Mouse (Mus musculus): ENCODE data around the gene Gldn.

The Gldn gene

DNA sequence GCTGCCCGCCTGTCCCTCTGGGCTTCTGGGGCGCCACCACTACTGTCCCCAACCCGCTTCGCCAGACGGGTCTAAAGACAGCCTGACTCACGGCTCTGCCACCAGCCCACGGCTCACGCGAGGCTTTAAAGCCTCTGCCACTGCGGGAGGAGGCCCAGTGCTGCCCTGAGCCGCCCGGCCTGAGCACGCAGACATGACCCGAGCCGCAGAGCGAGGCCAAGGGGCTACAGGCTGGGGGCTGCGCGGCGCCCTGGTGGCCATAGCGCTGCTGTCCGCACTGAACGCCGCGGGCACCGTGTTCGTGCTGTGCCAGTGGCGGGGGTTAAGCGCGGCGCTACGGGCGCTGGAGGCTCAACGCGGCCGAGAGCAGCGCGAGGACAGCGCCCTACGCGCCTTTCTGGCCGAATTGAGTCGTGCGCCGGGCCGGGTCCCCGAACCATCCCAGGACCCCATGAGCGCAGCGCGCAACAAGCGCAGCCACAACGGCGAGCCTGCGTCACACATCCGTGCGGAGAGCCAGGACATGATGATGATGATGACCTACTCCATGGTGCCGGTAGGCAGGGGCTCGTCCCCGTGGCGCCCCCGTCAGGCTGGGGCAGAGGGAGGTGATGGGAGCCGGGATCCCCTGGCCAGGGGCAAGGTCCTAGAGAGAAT lies at the start of gene Gldn:
TSS of gene Gldn (plus strand) at position 156 of the 657 bp plus-strand sequence.
- DNase-seq (ENCODE audit: low spot score) = no peak

- no peak for DNase-seq (ENCODE audit: low spot score)
Measured at GRCm38 (mm10) chr9:54244869-54245665, 41.2 kb upstream of the Gldn start.

DNA sequence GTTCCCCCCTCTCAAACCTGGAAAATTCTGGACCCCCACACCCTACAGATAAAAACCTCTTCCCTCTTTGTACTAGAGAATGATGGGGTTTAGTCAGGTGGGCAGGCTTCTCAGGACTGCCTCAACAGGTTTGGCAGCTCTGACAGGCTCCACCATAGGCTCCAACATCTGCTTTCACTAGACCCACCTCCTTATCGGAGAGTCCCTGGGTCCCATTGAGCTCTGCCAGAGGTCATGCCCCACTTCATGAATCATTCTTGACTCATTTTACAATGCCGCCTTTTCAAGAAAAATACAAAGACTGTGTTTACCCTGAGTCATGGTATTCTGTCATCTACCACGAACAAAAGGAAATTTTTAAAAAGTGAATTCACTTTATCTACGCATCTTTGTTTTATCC lies 21.5 kb upstream of the Gldn start:
- DNase-seq (ENCODE audit: low spot score) = no peak

DNA sequence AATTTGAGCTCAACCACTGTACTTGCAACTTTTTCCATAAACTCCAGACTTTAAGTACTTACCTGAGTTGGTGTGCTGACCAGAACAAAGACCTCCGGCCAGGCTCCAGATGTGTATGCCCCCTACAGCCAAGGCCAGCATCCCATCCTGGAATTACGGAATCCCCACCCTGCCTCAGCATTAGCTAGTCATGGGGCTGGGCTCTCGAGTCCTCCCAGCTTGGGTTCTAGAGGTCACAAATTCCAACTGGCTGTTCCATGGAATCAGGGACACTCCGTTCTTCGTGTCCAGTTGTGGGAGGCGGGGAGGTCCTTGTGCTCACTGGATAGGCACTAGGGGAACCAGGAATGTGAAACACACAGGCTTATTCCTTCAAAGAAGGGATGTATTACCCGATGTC lies 18.3 kb upstream of the Gldn start, which contains the start of gene Cyp19a1:
TSS of gene Cyp19a1 (minus strand) at position 101 of the 400 bp plus-strand sequence.
- DNase-seq (ENCODE audit: low spot score) = no peak

DNA sequence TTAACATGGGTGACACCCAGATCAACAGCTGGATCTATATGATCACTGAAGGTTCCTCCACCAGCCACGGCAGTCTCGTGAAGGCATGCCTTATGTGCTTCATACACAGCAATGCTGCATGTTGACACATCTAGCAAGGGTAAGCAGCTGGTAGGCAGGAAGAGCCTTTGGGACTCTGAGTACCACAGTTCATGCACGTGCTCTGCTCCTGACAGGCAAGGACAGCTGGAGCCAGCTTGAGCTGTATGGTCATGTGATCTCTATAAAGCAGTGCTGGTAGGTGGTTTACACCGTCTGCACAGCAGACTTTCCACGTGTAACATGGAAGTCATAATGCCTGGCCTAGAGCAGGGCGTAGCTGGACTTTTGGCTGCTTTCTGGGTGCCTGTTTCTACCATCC lies 16.3 kb upstream of the Gldn start:
- DNase-seq (ENCODE audit: low spot score) = no peak

DNA sequence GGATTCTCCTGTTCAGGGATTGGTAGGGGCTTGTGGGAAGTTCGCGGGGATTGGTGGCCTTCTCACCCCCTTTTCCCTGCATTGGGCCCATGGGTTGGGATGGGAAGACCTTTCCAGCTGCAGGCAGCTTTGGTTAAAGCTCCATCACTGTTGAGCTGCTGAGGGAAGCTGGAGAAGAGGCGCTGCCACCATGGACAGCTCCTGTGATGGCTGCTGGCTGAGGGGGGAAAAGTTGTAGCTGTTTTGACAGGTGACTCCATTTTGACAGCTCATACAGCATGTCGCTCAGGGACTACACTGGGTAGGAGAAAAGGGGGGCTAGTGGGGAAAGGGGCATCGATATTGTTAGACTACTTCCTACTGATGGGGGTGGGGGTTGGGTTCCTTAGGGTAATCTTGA lies 15.4 kb upstream of the Gldn start:
- DNase-seq (ENCODE audit: low spot score) = no peak

- no peak for DNase-seq (ENCODE audit: low spot score)
Measured at GRCm38 (mm10) chr9:54275283-54275682, 11.0 kb upstream of the Gldn start.

GRCm38 (mm10) chr9:54279046-54279589 lies 7.2 kb upstream of the Gldn start:
- no peak for DNase-seq (ENCODE audit: low spot score)

- no peak for DNase-seq (ENCODE audit: low spot score)
Measured at GRCm38 (mm10) chr9:54287804-54288203, 1.5 kb downstream of the Gldn start.

DNA sequence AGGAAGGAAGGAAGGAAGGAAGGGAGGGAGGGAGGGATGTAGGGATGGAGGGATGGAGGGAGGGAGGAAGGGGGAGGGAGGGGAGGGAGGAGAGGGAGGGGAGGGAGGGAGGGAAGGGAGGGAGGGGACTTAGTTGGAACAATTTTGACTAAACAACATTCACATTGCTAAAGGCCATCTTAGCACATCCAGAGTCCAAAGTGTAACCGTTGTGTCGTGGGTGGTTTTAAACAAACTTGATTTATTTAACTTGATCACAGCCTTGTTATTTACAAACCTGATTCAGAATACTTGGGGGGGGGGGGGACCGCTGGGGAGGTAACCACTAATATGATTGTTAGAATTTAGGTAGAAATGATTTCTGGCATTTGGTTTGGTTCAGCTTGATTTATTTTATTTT lies 13.1 kb downstream of the Gldn start:
- no peak for DNase-seq (ENCODE audit: low spot score)

DNA sequence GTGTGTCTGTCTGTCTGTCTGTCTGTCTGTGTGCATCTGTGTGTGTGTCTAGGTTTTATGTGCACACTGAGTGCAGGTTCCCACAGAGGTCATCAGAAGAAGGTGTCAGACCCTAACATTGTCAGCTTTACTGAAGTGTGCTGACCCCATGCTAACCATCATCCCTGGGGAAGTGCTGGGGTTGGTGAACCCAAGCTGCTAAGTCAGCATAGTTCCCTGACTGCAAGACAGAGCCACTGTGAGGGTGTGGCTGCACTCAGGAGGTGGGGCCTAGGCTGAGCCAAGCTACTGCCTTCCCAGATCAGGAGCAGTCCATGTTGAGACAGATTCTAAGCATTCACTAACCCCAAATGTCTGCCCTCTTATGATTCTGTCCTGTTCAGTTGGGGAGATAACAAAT lies 13.5 kb downstream of the Gldn start:
- no peak for DNase-seq (ENCODE audit: low spot score)

- no peak for DNase-seq (ENCODE audit: low spot score)
Measured at GRCm38 (mm10) chr9:54301255-54301654, 15.0 kb downstream of the Gldn start.

DNA sequence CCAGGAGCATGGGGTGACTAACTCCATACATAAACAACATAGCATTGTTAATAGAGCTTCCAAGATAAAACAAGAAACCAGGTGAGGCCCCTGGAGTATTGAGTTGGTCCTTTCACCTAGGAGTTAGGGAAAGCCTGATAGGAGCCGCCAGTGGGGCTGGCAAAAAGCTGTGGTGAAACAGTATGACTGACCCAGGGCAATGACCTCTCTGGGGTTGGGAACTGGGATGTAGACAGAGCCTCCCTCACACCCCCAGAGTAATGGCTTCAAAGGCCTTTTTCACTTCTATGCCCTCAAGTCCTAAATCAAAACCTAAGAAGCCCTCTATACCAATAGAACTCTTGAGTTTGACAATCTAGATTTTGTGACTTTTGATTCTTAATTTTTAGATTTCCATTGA lies 21.9 kb downstream of the Gldn start:
- DNase-seq (ENCODE audit: low spot score) = no peak

GRCm38 (mm10) chr9:54308751-54309358 lies 22.6 kb downstream of the Gldn start:
- DNase-seq (ENCODE audit: low spot score) = no peak

DNA sequence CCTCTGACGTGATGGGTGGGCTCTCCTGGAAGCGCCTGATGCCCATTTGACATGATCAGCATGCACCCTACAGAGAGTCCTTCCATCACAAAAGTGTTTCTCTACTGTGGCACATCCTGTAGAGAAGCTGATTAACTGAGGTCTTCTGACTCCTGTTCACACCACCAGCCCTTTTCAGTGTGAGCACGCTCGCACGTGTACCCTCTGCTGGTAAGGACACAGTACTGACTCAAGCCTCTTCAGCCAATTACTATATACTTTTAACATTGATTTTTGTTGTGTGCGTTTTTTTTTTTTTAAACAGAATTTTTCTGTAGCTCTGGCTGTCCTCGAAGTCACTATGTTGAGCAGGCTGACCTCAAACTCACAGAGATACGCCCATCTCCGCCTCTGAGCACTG lies 30.1 kb downstream of the Gldn start:
- DNase-seq (ENCODE audit: low spot score) = no peak

GRCm38 (mm10) chr9:54323456-54323855 lies 37.2 kb downstream of the Gldn start:
- no peak for DNase-seq (ENCODE audit: low spot score)

DNA sequence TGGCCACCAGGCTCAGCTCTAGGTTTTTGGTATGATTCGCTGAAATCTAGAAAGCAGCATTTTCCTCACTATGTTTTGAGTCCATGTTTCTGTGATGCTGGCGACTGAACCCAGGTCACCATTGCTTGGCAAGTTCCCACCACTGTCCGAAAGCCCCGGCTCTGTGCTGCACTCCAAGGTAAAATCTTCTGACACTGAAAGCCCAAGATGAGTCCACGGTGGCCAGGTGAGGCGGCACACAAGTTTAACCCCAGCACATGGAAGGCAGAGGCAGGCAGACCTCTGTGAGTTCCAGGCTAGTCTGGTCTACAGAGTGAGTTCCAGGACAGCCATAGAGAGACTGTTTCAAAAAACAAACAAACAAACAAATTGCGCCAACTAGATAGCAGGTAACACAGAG lies 42.9 kb downstream of the Gldn start:
- no peak for DNase-seq (ENCODE audit: low spot score)

DNA sequence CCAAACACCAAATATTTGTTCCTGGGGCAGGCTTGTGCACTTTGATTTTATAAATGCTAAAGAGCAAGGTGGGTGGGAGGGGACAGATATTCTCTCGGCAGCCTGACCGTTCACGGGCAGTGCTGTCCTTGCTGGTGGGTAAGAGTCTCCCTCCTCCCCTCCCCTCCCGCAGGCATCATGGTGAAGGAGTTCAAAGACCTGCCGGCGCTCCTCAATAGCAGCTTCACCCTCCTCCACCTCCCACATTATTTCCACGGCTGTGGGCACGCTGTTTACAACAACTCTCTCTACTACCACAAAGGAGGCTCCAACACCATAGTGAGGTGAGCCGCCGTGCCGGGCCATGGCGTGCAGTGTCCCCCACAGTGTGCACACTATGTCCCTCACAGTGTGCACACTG lies 49.3 kb downstream of the Gldn start:
- no peak for DNase-seq (ENCODE audit: low spot score)

GRCm38 (mm10) chr9:54336532-54337144 lies 50.4 kb downstream of the Gldn start:
- DNase-seq (ENCODE audit: low spot score) = no peak

DNA sequence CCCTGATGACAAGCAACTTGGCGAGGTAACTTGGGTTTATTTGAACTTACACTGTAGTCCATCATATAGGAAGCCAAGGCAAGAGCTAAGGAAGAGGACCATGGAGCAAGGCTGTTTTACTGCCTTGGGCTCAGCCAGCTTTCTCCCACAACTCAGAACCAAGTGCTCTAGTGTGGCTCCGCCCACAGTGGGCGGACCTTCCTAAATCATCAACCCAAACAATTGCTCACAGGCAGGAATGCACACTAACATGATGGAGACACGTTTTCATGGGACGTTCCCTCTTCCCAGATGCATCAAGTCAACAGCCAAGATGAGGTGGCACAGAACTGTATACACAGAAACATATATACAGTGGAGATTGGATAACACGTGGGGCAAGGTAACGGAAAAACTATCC lies 55.7 kb downstream of the Gldn start:
- DNase-seq (ENCODE audit: low spot score) = no peak

DNA sequence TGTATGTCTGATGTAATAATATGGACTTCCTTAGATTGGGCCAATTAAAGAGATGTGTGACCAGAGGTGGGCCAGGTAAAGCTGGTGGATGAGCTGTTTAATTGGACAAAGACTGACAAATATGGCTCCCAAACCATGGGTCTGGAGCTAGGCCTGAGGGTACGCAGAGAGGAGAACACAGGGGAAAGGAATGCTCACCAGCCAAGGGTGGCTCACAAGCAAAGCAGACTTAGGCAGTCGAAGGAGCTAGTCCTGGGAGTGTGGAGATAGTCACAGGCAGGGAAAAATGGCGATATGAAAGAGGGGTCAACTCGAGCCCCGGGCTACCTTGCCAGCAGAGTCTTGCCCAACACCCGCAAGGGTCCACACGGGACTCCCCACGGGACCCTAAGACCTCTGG lies 70.5 kb downstream of the Gldn start:
- DNase-seq (ENCODE audit: low spot score) = no peak

Data from ovary, adult 18-20 months (tissue).